Mouse (Mus musculus) heart, postnatal 10 days (tissue): Measurements from ENCODE around the gene Cd300ld3. TPM values are rescaled to one million over a fixed set of nuclear protein-coding genes. Genes with fewer than 3 reads are reported as not detected.
A peak's percentile ranks its signal among the peaks of the same experiment; 100 is the strongest.

ENCODE experiments used
- DNase-seq, 2 experiments: peaks; one replicate each; pipeline ENCODE4 v3.0.0; 2021
- intact Hi-C: fragments of 180-260 bp; cut with DNase I; formaldehyde crosslinking; loops from one replicate; pipeline ENCODE4 v1.15.1; 2025
- total RNA-seq, 2 experiments: library from RNA; stranded (reverse); gene quantifications; 2 replicates each; pipeline ENCODE4 v1.2.3; 2021

Cd300ld3 gene
- total RNA-seq: 1 to 10 TPM; 1.2 to 2.9 TPM

GRCm38 (mm10) chr11:115048259-115048658 lies at the start of gene Cd300ld3:
TSS of gene Cd300ld3 (minus strand) at chr11:115048409.
- intact Hi-C loops: no loop called here
- no peak for DNase-seq

GRCm38 (mm10) chr11:115092140-115092539 lies 43.9 kb upstream of the Cd300ld3 start:
- intact Hi-C loops: no loop called here

DNA sequence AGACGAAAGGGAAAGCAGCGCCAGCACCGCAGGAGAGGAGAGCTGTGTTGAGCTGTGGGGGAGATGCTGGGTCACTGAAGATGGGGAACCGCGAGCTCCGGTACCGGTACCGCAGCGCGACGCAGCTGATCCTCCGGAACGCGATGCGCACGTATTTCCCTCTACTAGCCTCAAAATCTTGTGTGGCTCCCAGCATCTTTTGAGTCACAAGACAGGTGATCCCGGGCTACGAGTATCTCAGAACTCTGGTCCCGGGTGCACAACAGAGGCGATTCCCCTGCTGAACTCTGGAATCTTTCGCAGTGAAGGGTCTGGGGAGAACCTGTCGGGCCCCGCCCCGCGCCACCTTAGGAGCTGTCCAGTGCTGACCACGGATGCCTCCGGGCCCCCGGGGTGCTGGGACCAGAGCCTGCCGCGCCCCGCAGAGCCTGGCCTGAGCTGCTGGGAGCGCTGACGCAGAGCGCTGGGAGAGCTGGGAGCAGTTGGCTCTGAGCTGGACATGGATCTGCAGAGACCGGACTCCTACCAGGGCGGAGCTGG lies 43.2 kb upstream of the Cd300ld3 start, which contains the start of gene Rab37:
Gene Rab37, plus strand, starts transcription at position 70 of the 540 bp plus-strand sequence.
- intact Hi-C loops: no loop called here
- DNase-seq: no peak

More at GRCm38 (mm10) chr11:115092140-115092539, 43.9 kb upstream of the Cd300ld3 start:
- DNase-seq: no peak

DNA sequence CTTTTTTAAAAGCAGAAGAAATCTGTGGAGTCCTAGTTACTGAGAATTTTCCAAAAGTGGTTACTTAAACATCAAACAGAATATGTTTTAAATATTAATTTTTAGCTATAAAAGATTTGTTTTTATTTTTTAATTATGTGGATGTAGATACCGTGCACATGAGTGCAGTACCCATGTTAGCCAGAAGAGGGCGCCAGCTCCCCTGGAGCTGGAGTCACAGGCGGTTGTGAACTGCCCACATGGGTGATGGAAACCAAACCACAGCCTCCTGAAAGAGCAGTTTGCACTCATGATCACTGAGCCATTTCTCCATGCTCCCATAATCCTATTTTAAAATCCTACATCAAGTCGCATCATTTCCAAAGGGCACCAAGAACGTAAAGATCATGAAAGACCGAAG lies 41.6 kb upstream of the Cd300ld3 start:
- intact Hi-C loops: no loop called here
- DNase-seq: no peak

DNA sequence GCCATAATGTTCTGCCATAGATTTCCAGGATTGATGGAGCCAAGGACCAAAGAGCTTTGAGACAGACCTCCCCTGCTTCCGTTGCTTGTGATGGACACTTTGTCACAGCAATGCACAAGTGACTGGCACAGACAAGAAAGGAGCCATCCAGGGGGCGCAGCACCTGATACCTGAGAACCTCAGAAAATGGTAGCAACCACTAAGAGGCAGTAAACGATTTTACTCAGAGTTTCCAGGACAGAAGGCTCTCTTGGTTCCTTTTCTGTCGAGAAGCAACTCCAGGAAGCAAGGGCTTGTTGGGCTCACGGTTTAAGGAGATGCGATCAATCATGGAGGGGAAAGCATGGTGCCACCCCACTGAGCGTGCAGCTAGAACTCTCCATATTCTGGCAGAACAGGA lies 38.0 kb upstream of the Cd300ld3 start:
- DNase-seq: no peak
- intact Hi-C loops: no loop called here

GRCm38 (mm10) chr11:115085064-115085463 lies 36.9 kb upstream of the Cd300ld3 start:
- intact Hi-C loops: no loop called here
- DNase-seq: no peak

GRCm38 (mm10) chr11:115084595-115084994 lies 36.4 kb upstream of the Cd300ld3 start:
- intact Hi-C loops: loop anchor here (5.0 kb wide), 1 partner anchor 188 kb away; no protein-coding TSS in a partner anchor
- DNase-seq: no peak

DNA sequence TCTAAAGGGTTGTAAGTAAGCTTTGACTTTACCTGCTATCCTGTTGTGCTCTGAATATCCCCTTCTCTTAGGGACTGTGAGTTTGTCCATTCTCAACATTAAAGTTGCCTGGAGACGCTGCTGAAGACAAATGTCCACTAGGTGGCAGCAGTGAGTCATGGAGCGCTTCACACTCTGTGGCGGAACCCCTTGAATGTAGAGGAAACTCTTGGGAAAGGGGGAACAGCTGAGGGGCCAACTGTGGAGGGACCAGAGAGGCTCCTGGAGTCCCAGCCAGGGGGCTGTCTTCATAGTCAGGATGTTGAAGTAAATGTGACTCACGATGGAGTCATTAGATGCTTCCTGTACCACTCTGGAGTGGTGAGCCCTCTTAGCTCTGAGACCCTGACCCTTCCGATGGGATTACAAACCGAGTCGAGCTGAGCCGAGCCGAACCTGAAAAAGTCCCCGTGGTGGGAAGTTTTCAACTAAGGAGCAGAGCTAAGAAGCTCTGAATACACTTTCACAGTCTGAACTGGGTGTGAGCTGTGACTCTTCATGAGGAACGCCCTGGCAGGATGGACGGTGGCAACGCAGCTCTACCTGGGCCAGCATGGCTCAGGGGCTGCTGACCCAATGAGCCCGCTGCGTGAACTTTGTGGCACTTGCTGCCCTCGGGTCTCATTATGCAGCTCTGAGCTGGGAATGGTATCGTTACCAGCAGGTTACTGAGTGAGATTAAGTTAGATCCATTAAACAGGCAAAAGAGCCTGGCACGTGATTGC lies 35.3 kb upstream of the Cd300ld3 start:
- intact Hi-C loops: loop anchor here (1.0 to 5.0 kb wide), 3 partner anchors 70 to 189 kb away; no protein-coding TSS in a partner anchor
- peak; percentile 78 to 87 for DNase-seq

- intact Hi-C loops: loop anchor here (5.0 kb wide), 1 partner anchor 190 kb away; no protein-coding TSS in a partner anchor
- DNase-seq: no peak
Observed at GRCm38 (mm10) chr11:115082196-115082595, 34.0 kb upstream of the Cd300ld3 start.

DNA sequence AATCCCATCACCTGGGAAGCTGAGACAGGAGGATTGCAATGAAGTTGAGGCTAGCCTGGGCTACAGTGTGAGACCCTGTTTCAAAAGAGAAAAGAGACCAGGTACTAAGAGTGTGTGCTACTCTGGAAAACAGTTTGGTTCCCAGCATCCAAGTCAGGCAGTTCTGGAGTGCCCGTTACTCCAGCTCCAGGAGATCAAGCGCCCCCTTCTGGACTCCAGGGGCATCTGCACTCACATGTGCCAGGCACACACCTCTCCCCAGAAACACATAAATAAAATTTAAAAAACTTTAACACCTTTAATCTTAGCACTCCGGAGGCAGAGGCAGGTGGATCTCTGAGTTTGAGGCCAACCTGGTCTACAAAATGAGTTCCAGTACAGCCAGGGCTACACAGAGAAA lies 33.2 kb upstream of the Cd300ld3 start:
- intact Hi-C loops: loop anchor here (5.0 kb wide), 1 partner anchor 191 kb away; no protein-coding TSS in a partner anchor
- no peak for DNase-seq

- intact Hi-C loops: loop anchor here (5.0 kb wide), 1 partner anchor 191 kb away; no protein-coding TSS in a partner anchor
- DNase-seq: peak; percentile 57 to 68
Observed at GRCm38 (mm10) chr11:115080886-115081285, 32.7 kb upstream of the Cd300ld3 start.

GRCm38 (mm10) chr11:115078680-115079079 lies 30.5 kb upstream of the Cd300ld3 start:
- DNase-seq: no peak
- intact Hi-C loops: no loop called here

DNA sequence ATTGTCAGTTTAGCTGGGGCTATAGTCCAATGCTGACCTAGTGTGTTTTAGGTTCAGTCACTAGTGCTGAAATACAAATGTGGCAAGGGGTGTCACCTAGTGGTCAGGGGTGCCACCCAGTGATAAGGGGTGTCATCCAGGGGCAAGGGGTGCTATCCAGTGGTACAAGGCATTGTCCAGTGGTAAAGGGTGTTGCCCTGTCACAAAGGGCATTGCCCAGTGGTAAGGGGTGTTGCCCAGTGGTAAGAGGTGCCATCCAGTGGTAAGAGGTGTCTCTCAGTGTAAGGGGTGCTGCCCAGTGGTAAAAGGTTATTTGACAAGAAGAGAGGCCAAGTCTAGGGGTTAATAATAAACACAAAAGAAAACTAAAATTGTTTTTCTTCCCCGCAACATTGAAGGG lies 29.2 kb upstream of the Cd300ld3 start:
- intact Hi-C loops: no loop called here
- no peak for DNase-seq

GRCm38 (mm10) chr11:115075859-115076258 lies 27.6 kb upstream of the Cd300ld3 start:
- no peak for DNase-seq
- intact Hi-C loops: no loop called here

DNA sequence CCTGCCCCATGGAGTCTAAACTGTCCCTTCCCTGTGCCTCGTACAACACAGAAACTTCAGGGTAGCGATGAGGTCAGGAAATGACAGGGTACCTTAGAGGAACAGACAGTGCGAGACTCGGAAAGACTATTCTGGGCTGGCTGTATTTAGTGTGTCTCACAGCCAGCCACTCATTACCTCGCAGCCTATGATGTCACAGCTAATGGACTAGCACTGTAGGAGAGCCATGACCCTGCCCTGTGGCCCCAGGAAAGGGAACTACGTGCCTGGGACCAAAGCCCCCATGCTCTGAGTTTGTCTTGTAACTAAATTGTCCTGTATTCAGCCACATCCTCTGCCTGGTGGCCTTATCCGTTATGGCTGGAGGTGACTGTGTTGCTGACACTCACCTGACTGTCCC lies 27.2 kb upstream of the Cd300ld3 start:
- intact Hi-C loops: no loop called here
- no peak for DNase-seq

GRCm38 (mm10) chr11:115073002-115073401 lies 24.8 kb upstream of the Cd300ld3 start:
- DNase-seq: no peak
- intact Hi-C loops: no loop called here

DNA sequence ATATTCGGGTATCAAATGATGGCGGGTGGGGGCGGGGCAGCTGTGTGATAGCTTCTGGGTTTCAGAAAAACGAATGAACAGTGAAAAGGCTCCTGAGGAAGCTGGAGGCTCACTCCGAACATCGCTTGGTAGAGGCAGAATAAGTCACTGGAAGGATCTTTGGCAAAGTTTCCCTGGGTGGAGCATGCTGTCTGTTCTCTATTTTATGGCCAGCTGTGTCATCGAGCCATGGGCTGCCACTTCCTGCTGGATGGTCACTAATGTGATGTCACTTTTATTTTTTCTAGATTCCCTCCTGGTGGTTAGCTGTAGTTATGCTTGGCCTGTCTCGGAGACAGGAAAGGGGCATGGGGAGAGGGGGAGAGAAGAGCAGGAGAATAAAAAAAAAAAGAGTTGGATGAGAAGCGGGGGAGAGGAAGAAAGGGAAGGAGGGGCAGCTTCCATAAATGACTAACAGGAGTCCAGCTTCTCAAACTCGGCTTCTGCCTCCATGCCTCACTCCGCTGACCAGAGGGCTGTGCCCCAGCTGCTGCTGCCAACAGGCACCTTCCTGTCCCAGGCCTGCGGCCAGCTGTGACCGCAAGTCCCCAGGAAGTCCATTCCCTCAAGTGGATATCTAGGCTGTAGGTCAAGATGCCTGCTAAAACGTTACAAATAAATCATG lies 23.6 kb upstream of the Cd300ld3 start:
- DNase-seq: peak; percentile 45 to 60
- intact Hi-C loops: no loop called here

DNA sequence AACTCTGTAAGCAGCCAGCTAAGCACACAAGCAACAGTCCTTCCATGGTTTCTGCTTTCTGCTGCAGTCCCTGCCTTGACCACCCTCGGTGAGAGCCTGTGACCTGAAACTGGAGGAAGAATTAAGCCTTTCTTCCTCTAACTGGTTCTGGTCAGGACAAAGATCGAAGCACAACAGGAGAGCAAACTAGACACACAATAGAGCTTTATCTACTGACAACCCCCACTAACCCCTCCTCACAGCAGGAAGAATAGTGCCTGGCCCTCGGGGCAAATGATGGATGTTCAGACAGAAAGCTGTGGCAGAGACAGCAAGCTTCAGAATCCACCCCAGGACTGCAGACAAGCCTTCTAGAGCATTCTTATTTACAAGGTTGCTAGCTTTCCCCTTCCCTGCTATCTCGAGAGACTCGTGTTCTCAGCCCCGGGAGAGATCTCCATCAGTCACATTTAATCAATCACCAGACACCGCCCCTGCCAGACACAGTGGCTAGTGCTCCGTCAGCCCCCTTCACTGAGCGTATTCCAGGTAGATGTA lies 22.9 kb upstream of the Cd300ld3 start:
- DNase-seq: no peak
- intact Hi-C loops: no loop called here

GRCm38 (mm10) chr11:115066768-115067167 lies 18.6 kb upstream of the Cd300ld3 start:
- DNase-seq: no peak
- intact Hi-C loops: no loop called here

DNA sequence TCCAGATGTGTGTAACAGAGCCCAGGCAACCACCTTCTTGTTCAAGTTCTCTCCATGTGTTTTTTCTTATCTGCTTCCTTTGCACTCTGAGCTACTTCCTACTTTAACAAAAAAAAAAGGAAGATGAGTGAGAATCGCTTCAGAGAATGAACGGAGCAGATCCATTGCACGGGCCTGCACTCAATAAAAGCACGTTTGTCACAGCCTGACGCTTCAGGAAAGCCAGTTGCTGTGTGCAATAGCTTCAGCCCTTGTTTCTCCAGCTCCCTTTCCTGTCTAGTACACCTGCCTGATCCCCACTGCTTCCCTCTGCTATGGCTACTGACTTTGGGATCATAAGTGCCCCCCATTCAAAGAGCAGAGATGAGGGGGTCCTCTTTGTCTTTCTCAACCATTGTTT lies 13.9 kb upstream of the Cd300ld3 start, which contains the start of gene Cd300e:
Gene Cd300e, minus strand, starts transcription at position 101 of the 400 bp plus-strand sequence.
- intact Hi-C loops: no loop called here
- no peak for DNase-seq

GRCm38 (mm10) chr11:115059797-115060196 lies 11.6 kb upstream of the Cd300ld3 start:
- intact Hi-C loops: loop anchor here (10.0 kb wide), 1 partner anchor 255 kb away; no protein-coding TSS in a partner anchor
- no peak for DNase-seq
